Mouse (Mus musculus) midbrain, embryonic 16.5 days (tissue): ENCODE measurements around the gene Gm20388. TPM values are rescaled to one million over a fixed set of nuclear protein-coding genes. Genes with fewer than 3 reads are reported as not detected.

Experiments used
- ATAC-seq: fragments of 200-750 bp; cut with Nextera tagmentation; 2 replicates; pipeline ENCODE4 v1.8.0; 2017; ENCODE audit warnings: moderate TSS enrichment
- H3K27ac ChIP-seq: fragments of 300-500 bp; sonication (generic); 2 replicates; pipeline ENCODE4 v1.5.1; 2014; ENCODE audit warnings: mild to moderate bottlenecking, low read length, mixed read lengths
- H3K27me3 ChIP-seq: fragments of 300-500 bp; sonication (generic); 2 replicates; pipeline ENCODE4 v1.6.1; 2014; ENCODE audit warnings: low read depth, low read length, mixed read lengths; ENCODE audit not compliant: control insufficient read depth, insufficient read depth
- H3K36me3 ChIP-seq: fragments of 300-500 bp; sonication (generic); 2 replicates; pipeline ENCODE4 v1.6.1; 2014; ENCODE audit warnings: mild to moderate bottlenecking, low read length, moderate library complexity, mixed read lengths; ENCODE audit not compliant: control insufficient read depth, insufficient read depth
- H3K4me1 ChIP-seq: fragments of 300-500 bp; sonication (generic); 2 replicates; pipeline ENCODE4 v1.6.1; 2014; ENCODE audit warnings: mild to moderate bottlenecking, low read length, mixed read lengths; ENCODE audit not compliant: control insufficient read depth, insufficient read depth
- H3K4me2 ChIP-seq: fragments of 300-500 bp; sonication (generic); 2 replicates; pipeline ENCODE4 v1.6.1; 2014; ENCODE audit warnings: mild to moderate bottlenecking, low read length, mixed read lengths
- H3K4me3 ChIP-seq: fragments of 300-500 bp; sonication (generic); 2 replicates; pipeline ENCODE4 v1.5.1; 2014; ENCODE audit warnings: low read depth, mild to moderate bottlenecking, low read length, moderate library complexity, mixed read lengths
- H3K9ac ChIP-seq: fragments of 300-500 bp; sonication (generic); 2 replicates; pipeline ENCODE4 v1.6.1; 2014; ENCODE audit warnings: low read depth, low read length, mixed read lengths
- H3K9me3 ChIP-seq: fragments of 300-500 bp; sonication (generic); replicated peaks from 2 replicates; pipeline ENCODE4 v1.6.1; 2014; ENCODE audit warnings: mild to moderate bottlenecking, low read length, mixed read lengths; ENCODE audit not compliant: control insufficient read depth, poor library complexity, severe bottlenecking
- WGBS: fragments of 180-500 bp; shearing (Covaris S2); extraction: QIAGEN DNeasy Blood & Tissue Kit; methylation state at CpG from one replicate; pipeline ENCODE4 v1.1.7; 2014; 5-methylcytosine and 5-hydroxymethylcytosine counted together
- polyA plus RNA-seq: library from polyadenylated mRNA; unstranded; fragments of >200 nt; fragmentation: Nextera tagmentation; extraction: Ambion mirVana; gene quantifications from 2 replicates; pipeline ENCODE4 v1.2.1, GENCODE M21; 2015

Gene Gm20388
- polyA plus RNA-seq, 1 experiment from 2014 or later = 7.5 TPM

DNA sequence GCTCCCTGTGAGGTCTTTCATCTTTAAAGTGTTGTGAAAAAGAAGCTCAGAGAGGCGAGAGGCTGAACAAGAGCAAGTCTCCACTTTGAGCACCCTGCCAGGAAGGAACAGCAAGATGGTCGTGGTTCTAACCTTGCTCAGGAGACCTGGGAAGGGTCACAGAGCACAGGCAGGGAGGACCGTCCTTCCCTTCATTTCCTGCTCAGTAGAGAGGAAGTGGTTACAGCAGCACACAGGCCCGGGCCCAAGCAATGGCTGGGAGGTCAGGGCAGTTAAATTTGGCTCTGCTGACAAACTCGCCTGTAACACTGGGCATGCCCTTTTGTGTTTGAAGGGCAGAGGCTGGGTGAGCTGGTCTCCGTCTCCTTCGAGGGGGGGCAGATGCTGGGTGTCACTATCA, 914.0 kb downstream of the Gm20388 start:
- H3K9me3 ChIP-seq = no peaks in the 10 kb centered on the region
- H3K4me3 ChIP-seq = no peak overlapping the region
- H3K4me2 ChIP-seq = no peak overlapping the region
- no peaks in the 10 kb centered on the region; the same call in 1 of the 2 replicates for H3K27me3 ChIP-seq
- H3K27ac ChIP-seq = no peak overlapping the region
- H3K4me1 ChIP-seq = no peaks in the 10 kb centered on the region
- H3K36me3 ChIP-seq = no peaks in the 10 kb centered on the region
- WGBS = 66% methylated on average over 7 of the region's 7 CpGs
- no peak for ATAC-seq
- H3K9ac ChIP-seq = no peak overlapping the region

DNA sequence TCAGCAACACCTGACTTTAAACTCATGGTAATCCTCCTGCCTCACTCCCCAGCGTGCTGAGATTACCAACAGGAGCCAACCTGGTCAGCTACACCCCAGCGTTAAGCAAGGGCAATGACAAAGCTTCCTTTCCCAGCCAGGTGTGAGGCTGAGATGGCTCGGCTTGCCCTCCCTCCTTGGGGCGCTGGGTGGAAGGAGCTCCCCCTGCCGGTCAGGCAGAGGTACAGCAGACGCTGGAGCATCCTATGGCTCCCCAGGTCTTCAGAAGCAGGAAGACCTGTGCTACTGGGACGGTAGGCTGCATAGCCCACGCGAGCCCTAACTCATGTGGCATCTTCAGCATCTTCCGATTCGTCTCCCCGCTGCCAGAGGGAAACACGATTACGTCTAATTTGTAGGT, 917.6 kb downstream of the Gm20388 start:
- Histone ChIP-seq H3K4me3 (no peak overlapping the region), H3K9me3 (no peaks in the 10 kb centered on the region), H3K4me1 (no peaks in the 10 kb centered on the region; the same call in 1 of the 2 replicates), H3K9ac (no peak overlapping the region), H3K27me3 (no peaks in the 10 kb centered on the region; the same call in 1 of the 2 replicates), H3K27ac (no peak overlapping the region), H3K4me2 (no peak overlapping the region), H3K36me3 (no peaks in the 10 kb centered on the region)
- 15% methylated on average over 14 of the region's 14 CpGs for WGBS
- ATAC-seq = no peak

DNA sequence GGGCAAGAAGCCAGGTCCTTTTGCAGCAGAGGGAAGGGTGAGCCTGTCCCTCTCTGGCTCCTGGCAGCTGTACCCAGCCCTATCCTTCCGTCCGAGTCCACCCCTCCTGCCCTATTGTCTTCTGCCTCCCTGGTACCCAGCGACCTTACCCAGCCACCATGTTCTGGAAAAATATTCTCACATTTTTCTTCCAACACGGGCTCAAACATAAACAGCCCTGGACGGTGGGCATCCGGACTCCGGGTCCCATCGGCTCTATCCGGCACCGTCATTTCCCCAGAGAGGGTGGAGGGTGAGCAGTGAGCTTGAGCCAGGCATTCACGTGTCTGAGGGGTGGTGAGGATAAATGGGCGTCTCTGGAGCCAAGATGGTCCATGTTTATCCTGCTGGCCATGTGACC, 920.0 kb downstream of the Gm20388 start:
- ATAC-seq = no peak
- H3K36me3 ChIP-seq = no peaks in the 10 kb centered on the region
- no peak overlapping the region for H3K27ac ChIP-seq
- no peaks in the 10 kb centered on the region; the same call in 1 of the 2 replicates for H3K4me1 ChIP-seq
- 88% methylated on average over 12 of the region's 12 CpGs for WGBS
- H3K27me3 ChIP-seq = peaks cover 3% of the 10 kb centered on the region; the same call in 1 of the 2 replicates
- H3K9me3 ChIP-seq = no peaks in the 10 kb centered on the region
- no peak overlapping the region for H3K9ac ChIP-seq
- H3K4me3 ChIP-seq = no peak overlapping the region
- H3K4me2 ChIP-seq = no peak overlapping the region

DNA sequence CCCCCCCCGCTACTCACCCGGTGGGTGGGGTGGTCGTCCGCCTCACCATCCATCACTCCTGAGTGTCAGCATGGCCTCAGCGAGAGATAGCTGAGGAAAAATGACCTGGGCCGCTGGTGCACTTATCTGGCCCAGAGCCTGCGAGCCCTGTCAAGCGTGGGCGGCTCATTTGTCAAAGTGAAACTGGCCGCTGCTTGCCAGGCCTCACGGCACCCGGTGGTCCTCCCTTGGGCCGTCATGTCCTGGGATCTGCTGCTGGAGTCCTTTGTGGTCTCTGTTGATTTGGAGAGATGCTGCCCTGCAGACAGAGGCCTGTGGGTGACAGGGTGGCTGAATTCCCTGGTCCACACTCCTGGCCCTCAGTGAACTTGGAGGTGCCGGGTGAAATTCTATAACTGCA, 921.4 kb downstream of the Gm20388 start:
- Histone ChIP-seq H3K9ac (no peak overlapping the region), H3K9me3 (no peaks in the 10 kb centered on the region), H3K27me3 (peaks cover 3% of the 10 kb centered on the region; the same call in 1 of the 2 replicates), H3K4me3 (no peak overlapping the region), H3K4me1 (no peaks in the 10 kb centered on the region; the same call in 1 of the 2 replicates), H3K36me3 (no peaks in the 10 kb centered on the region), H3K27ac (no peak overlapping the region), H3K4me2 (no peak overlapping the region)
- WGBS = 31% methylated on average over 10 of the region's 14 CpGs
- ATAC-seq = no peak

DNA sequence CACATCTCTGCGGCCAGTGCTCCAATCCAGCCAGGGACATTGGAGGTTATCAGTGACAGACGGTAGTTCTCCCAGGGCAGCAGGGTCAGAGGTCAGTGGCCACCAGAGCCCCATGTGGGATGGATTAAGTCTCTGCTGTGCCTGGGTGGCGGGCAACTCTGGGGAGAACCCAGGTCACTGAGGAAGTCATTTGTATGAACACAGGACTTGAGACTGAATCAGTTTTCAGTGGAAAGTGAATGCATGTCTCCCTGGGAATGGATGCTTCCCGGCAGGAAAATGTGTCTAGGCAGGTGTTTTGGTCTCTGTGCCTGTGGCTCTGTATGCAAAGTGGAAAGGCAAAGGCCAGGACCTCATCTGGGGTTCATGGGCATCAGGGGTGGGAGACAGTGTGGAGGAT, 922.6 kb downstream of the Gm20388 start:
- no peaks in the 10 kb centered on the region; the same call in 1 of the 2 replicates for H3K4me1 ChIP-seq
- 20% methylated on average over 4 of the region's 4 CpGs for WGBS
- H3K9me3 ChIP-seq = no peaks in the 10 kb centered on the region
- H3K27ac ChIP-seq = no peak overlapping the region
- no peak overlapping the region for H3K4me2 ChIP-seq
- H3K9ac ChIP-seq = no peak overlapping the region
- ATAC-seq = no peak
- H3K36me3 ChIP-seq = no peaks in the 10 kb centered on the region
- no peak overlapping the region for H3K4me3 ChIP-seq
- peaks cover 3% of the 10 kb centered on the region; the same call in 1 of the 2 replicates for H3K27me3 ChIP-seq

DNA sequence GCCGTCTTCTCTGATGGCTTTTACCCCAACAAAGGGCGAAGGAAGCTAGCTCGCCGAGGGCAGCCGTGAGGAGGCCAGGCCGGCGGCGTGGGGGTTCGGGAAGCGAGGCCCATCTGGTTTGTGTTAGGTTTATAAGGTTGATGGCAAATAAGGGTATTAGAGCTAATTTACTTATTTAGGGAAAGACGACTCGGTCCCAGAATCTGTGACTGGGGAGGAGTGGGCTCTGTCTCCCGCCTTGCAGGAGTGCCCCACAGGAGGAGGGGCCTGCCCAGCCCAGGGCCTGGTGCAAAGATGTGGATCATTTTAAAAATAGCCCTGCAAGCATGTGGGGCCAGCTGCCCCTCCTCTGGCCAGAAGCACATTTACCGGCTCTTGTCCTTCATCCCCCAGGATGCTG, 928.4 kb downstream of the Gm20388 start:
- no peak for ATAC-seq
- no peak overlapping the region for H3K9ac ChIP-seq
- peaks cover 3% of the 10 kb centered on the region; the same call in 1 of the 2 replicates for H3K27me3 ChIP-seq
- H3K4me1 ChIP-seq = no peaks in the 10 kb centered on the region
- no peak overlapping the region for H3K27ac ChIP-seq
- no peaks in the 10 kb centered on the region for H3K9me3 ChIP-seq
- no peak overlapping the region for H3K4me2 ChIP-seq
- 87% methylated on average over 14 of the region's 14 CpGs for WGBS
- no peaks in the 10 kb centered on the region for H3K36me3 ChIP-seq
- H3K4me3 ChIP-seq = no peak overlapping the region

DNA sequence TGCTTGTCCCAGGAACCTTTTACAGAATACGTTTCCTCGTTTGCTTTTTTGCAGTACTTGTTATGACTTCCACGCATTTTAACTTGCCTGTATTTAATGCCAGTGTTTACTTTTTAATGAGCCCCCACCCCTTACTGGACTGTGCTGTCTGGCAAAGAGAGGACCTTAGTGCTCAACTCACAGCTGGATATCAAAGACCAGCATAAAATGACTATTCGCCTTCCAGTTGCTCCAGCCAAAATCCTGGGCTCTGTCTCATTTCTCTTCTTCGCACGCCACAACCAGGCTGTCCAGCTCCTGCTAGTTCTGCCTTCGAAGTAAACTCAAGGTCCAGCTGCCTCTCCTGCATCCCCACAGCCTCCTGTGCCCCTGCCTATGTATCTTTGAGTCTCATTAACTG, 932.4 kb downstream of the Gm20388 start:
- no peaks in the 10 kb centered on the region for H3K27me3 ChIP-seq
- H3K36me3 ChIP-seq = no peaks in the 10 kb centered on the region
- WGBS = 77% methylated on average over 7 of the region's 7 CpGs
- H3K27ac ChIP-seq = no peak overlapping the region
- no peaks in the 10 kb centered on the region for H3K9me3 ChIP-seq
- no peak for ATAC-seq
- no peak overlapping the region for H3K4me2 ChIP-seq
- H3K4me3 ChIP-seq = no peak overlapping the region
- H3K9ac ChIP-seq = no peak overlapping the region
- peaks cover 8% of the 10 kb centered on the region for H3K4me1 ChIP-seq

DNA sequence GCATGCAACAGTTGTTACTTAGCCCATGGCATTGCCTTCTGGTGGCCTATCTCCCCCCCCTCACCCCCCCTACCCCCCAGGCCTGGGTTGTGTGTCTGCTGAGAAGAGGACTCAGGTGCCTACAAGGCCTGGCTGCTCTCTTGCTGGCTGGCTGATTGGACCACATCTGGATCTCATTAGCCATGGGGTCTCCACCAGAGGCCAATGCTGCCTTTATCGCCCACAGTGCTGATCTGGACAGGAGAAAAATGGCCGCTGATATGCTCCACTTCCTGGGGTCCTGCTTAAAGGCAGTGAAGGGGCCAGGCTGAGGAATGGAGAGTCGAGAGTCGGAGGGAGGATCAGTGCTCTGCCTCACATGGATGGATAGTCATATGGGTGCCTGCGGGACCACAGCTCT, 935.4 kb downstream of the Gm20388 start:
- H3K4me1 ChIP-seq = peaks cover 10% of the 10 kb centered on the region
- no peak overlapping the region for H3K9ac ChIP-seq
- no peaks in the 10 kb centered on the region for H3K27me3 ChIP-seq
- H3K9me3 ChIP-seq = no peaks in the 10 kb centered on the region
- no peak overlapping the region for H3K27ac ChIP-seq
- no peak for ATAC-seq
- H3K4me2 ChIP-seq = no peak overlapping the region
- WGBS = 80% methylated on average over 5 of the region's 5 CpGs
- no peak overlapping the region for H3K4me3 ChIP-seq
- H3K36me3 ChIP-seq = no peaks in the 10 kb centered on the region

DNA sequence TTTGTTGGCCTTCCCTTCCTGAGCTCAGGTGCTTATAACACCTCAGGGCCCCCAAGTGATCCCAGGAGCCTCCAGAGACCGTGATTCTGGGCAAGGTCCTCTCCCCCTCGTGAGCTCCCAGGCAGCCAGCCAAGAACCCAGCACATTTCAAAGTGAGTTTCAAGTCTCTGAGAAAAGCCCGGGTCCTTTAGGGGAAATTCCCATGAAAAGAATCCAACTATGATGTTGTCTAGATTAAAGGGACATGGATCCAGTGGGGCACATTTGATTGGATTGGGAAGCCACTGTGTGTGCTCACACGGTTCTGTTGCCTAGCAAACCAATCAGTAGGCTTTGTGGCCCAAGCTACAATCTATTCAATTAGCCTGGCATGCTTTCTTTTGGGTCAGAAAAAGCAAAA, 936.6 kb downstream of the Gm20388 start:
- no peaks in the 10 kb centered on the region for H3K9me3 ChIP-seq
- no peak overlapping the region for H3K4me3 ChIP-seq
- WGBS = 14% methylated on average over 4 of the region's 4 CpGs
- no peaks in the 10 kb centered on the region for H3K27me3 ChIP-seq
- ATAC-seq = 0 out of 2 replicates have a peak, but pooled peaks have one; percentile 54
- H3K4me1 ChIP-seq = peaks cover 10% of the 10 kb centered on the region
- no peak overlapping the region for H3K4me2 ChIP-seq
- H3K9ac ChIP-seq = no peak overlapping the region
- no peaks in the 10 kb centered on the region for H3K36me3 ChIP-seq
- H3K27ac ChIP-seq = no peak overlapping the region
